Mouse (Mus musculus): ENCODE measurements at regions not wholly inside any gene's neighbourhood (a gene's known extent, or its start where the extent isn't known, plus 50 kb on each side); places are given as distances from the start of the nearest gene placed in this dataset.
"Not testable (repeated sequence)": the region's sequence is repeated elsewhere in the genome, so short reads cannot be mapped to it uniquely, and the experiment has no call there.

DNA sequence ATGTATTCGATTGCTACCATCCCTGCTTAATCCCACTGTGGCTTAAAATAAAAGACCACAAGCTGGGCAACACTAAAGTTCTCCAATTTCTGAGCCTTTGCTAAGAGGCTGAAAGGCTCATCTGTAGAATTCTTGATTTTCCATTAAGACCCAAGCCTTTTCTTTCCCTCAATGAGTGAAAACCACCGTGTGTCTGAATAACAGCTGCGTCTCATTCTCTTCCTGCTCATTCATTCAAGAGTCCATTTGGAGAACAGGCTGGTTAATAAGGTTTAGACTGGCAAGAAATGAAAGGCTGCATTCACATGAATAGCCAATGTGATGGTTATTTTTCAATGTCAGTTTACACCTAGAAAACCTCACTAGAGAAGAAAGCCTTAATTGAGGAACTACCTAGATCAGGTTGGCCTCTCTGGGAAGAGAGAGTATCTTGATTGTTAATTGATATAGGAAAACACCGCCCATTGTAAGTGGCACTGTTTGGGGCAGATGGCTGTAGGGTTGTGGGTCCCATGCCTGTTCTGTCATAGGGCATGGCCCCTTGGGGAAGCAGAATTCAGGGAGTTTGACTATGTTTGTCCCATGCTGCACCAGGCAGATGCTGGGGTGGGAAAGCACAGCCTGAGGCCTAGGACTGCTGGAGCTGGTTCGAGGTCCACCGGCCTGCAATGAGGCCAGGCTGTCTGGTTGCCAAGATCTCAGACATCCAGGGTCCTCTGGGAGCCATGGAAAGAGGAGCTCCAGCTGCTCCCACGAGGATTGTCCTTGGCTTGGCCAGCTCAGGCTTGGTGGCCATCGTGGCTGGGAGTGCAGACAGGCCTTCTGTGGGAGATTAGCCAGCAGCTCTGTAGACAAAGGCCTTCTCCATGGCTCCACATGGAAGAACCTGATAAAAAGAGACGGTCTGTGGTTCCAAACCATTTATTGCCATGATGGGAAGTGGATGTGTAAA lies 161.3 kb upstream of the Castor2 start:
- DNase-seq (ENCODE audit: low spot score) = no peak

DNA sequence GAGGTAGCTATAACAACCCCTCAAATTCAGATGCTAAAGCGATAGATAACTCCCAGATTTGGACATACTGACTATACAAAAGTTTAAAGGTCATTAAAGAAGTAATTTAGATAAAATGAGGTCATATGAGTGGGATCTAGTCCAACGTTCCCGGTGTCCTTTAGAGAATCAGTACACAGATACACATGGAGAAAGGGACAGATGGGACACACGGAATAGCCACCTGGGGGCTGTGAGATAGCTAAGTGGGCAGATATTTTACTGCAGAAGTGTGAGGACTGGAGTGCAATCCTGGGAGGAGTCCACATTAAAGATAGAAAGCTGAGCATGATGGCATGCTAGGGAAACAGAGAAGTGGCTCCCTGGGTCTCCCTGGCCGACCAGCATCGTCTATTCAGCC lies 164.1 kb upstream of the Castor2 start:
- DNase-seq (ENCODE audit: low spot score) = no peak

DNA sequence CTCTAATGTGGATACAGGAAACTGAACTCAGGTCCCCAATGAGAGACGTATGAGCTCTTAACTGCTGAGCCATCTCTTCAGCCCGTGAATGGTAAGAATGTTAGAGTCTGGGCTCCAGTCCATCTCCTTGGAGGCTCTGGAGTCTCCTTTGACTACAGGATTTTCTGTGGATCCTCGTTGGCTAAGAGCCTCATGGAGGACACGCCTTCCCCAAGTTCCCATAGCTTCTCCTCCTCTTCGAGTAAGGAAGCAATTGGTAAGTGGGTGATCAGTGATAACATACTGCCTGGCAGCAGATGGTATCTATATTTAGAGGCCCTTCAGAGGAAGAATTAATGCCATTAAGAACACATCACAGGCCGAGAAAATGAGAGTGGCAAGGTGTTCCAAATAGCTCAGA lies 164.5 kb upstream of the Castor2 start:
- DNase-seq (ENCODE audit: low spot score) = no peak

DNA sequence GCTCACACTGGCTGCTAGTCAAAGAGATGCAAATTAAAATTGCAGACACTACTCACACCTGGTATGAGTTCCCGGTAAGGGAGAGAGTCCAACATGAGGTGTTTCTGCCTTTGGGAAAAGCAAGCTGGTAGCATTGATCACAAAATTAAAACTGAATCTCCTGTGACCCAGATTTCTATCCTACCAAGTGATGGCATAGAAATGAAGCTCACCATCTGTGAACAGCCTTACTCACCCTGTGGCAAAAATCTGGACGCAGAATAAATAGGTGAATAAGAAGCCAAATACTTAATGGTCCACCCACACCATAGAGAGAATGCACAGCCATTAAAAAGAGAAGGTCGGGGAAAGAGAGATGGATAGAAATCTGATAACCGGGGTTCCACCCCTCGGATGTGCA lies 169.4 kb upstream of the Castor2 start:
- DNase-seq (ENCODE audit: low spot score) = no peak

DNA sequence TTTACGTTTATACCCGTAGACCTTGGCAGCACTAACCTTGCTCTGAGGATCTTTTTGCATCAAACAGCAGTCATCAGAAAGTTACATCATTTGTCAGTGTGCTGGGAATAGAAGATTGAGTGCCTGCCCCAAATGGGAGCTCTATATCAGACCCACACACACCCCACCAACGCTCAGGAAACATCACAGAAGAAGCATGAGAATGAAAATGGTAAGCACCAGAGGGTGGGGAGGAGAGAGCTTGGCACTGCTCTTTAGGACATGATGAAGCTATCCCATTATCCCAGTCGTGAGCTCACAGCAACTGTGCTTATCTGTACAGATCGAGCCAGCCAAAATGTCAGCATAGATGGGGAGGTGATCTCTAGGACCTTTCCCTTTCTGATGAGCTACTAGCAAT lies 172.5 kb upstream of the Castor2 start:
- DNase-seq (ENCODE audit: low spot score) = no peak

DNA sequence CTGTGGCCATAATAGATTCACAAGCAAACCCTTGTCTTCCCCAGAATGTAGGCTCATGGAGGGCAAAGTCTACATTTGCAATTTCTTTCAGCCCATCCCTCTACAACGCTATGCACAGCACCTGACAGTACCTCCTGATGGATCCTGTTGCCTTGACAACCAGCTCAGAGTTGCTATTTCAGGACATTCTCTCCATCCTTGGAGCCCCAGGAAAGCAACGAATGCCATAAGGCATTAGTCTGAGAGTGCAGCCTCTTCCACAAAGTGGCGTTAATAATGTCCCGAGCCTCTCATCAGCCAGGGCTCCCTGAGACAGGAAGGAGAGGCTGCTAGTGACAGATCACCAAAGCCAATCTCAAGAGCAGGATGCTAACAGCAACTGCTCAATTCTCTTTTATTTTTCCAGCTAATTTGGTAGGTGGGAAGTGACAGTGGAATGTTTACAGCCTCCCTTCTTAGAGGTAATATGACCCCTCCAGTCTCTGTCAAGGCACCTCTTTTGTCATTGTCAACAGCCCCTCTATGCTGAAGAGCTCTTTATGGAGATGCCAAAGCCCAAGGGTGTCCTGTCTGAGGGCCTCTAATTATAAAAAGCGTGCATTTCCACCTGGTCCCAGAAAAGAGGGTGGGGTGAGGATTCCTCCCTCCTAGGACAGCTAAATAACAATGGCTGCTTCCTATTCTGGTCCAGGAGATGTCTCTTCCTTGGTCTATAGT lies 174.2 kb upstream of the Castor2 start:
- no peak for DNase-seq (ENCODE audit: low spot score)

DNA sequence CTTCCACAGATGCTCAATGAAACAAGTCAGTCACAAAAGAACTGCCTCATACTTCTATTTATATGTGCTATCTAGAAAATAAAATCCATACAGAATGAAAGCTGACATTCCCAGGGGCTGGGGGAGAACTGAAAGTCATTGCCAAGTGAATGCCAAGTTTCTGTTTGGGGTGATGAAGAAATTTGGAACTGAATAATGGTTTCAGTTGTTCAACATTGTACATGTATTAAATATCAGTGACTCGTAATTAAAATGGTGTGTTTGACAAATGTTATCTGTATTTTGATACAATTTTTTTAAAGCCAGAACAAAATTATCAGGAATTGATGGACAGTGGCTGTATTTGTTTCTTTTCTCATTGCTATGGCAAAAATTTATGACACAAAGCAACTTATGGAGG lies 177.3 kb upstream of the Castor2 start:
- no peak for DNase-seq (ENCODE audit: low spot score)

DNA sequence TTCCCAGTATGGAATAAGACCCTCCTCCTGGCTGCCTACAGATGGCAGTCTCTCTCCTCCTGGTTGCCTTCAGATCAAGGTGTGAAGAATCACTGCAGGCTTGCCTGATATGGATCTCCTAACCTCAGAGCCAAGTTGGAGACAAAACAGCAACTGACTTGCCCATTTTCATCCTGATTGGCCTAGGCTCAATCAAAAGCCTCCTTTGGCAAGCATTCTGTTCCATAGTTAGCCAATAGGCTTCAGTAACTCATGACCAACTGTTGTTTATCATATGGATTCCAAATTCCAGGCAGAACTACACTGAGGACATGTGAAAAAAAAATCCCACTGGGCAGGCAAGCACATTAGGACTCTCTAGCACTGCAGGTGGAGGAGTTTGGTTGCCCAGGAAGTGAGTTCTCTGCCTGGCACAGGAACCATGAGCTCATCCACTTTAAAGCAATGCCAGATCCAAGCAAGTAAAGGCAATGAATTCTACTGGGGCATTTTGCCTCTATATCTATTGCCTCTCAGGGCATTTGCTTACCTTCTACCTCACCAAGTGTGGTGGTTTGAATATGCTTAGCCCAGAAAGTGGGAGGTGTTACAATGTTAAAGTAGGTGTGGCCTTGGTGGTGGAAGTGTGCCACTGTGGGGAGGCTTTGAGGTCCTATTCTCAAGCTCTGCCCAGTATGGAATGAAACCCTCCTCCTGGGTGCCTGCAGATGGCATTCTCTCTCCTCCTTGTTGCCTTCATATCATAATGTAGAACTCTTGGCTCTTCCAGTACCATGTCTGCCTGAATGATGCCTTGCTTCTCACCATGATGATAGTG lies 183.6 kb upstream of the Castor2 start:
- no peak for DNase-seq (ENCODE audit: low spot score)

DNA sequence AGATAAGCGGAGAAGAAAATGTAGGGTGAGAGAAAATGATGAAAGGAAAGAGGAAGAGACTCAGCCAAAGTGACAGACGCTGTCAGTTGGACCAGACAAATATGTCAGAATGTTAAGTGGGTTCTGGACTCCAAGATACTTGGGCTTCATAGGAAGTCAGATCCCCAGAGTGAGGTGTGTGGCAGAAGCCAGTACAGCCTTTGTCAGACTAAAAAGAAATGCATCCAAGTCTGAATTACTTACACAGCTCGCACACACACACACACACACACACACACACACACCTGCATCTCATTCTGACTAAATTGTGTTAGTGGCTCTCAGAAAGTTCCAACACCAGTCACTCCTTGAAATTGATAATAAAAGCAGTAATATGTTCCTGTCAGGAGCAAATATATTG lies 192.1 kb upstream of the Castor2 start:
- no peak for DNase-seq (ENCODE audit: low spot score)

DNA sequence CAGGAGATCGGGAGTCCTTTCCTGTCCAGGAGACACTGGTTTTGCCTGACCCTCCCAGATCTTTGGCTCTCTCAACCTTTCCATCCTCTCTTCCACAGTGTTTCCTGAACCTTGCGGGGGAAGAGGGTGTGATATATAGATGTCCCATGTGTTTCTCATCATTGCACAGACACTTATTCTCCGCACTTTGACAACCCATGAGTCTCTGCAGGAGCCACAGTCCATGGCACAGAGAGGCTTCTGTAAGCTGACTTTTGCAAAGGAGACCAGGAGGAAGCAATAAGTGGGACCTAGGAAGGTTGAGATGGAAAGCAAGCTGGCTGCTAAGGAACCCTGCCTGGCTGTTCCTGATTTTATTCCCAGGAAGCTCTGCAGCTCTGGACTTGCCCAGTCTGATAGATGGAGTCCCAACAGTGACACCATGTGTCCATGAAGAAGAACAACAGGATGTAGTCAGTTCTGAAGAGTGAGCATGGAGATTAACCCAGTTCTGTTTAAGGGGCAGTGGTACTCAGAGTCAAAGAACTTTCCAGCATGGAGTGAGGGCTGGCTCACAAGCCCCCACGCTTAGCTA lies 201.4 kb upstream of the Castor2 start:
- DNase-seq (ENCODE audit: low spot score) = no peak

DNA sequence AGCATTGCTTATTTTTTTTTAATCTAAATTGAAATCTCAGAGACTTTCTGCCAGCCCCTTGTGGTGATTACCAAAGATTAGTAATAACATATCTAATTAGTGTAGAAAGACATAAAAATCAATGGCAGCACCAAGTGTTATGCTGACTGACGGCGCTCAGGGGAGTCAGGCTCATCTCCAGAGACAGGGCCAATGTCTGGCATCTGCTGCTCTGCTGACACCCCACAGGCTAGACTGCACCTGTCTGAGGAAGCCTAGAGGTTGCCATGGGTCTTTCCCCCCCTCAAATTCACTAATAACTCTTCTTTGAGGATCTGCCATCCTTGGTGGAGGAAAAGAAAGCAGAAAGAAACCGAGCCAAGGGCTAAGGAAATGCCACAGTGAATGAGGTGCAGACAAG lies 208.8 kb upstream of the Castor2 start:
- no peak for DNase-seq (ENCODE audit: low spot score)

DNA sequence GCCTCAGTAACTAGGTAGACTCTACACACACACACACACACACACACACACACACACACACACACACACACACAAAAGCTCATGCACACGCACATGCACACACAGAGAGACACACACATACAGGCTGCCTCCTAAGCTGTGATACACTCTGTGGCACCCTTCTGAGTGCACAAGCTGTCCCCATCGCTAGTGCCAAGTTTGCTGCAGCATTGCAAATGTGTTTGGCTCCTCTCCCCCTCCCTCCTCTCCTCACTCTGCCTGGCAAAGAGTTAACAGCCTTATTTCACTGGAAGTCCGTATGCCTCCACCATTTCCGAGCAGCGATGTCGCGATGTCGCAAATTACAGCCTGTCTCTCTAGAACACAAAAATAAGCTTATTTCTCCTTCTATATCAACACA lies 209.7 kb upstream of the Castor2 start:
- no peak for DNase-seq (ENCODE audit: low spot score)

DNA sequence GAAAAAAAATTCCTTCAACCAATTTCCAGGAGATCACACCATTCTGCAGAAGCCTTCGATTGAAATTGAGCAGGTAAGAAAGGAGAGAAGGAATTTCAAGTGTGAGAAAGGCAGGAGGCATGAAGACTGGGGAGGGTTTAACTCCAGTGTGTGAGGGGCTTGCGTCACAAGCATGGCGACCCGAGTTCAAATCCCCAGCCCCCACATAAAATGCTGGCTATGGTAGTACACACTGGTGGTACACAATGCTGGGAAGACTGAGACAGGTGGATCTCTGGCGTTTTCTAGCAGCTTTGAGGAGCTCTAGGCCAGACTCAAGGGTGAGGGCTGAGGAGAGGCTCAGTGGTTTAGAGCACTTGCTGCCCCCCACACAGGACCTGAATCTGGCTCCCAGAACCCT lies 214.0 kb upstream of the Castor2 start:
- no peak for DNase-seq (ENCODE audit: low spot score)

DNA sequence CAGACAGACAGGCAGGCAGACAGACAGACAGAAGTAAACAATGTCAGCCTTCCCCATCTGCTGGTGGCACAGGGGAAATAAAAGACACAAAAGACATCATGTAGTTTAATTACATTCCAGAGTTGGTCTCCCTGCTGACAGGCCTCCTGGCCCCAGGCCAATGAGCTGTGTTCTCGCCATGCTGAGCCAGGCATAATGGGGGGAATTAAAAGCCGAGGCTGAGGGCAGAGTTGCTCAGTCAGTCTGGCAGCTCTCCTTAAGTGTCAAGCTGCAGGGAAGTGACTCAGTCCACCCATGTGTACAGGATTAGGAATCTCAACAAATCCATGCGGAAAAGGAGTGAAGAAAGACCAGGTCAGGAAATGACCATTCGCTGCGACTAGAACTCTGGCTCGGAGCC lies 214.5 kb upstream of the Castor2 start:
- DNase-seq (ENCODE audit: low spot score) = no peak

DNA sequence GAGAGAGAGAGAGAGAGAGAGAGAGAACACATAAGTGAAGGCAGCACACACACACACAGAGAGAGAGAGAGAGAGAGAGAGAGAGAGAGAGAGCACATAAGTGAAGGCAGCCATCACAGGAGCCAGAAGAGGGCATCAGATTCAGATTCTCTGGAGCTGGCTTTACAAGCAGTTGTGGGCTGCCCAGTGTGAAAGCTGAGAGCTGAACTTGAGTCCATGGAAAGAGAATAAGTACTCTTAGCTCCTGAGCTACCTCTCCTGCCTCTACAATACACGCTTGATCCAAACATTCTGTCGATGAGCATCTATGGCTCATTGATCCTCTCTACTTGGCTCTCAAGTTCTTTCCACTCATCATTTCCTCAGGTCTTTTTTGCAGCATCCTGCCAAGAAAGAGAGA lies 214.9 kb upstream of the Castor2 start:
- no peak for DNase-seq (ENCODE audit: low spot score)

DNA sequence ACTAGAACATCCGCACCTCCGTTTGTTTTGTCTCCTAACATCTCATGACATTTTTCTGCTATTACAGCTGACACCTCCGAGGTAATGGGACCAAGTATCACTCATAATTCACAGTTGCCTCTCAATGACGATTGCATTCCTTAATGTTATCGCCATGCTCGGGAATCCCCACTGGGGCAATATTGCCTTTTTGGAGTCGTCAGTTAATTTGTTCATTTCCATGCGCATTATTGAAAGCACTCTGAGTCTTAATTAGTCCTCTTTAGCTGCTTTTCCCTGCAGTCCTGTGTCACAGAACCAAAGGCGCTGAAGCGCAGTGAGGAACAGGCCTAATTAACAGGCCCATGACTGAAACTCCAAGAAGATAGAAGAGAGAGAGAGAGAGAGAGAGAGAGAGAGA lies 255.0 kb upstream of the Castor2 start:
- no peak for DNase-seq (ENCODE audit: low spot score)

DNA sequence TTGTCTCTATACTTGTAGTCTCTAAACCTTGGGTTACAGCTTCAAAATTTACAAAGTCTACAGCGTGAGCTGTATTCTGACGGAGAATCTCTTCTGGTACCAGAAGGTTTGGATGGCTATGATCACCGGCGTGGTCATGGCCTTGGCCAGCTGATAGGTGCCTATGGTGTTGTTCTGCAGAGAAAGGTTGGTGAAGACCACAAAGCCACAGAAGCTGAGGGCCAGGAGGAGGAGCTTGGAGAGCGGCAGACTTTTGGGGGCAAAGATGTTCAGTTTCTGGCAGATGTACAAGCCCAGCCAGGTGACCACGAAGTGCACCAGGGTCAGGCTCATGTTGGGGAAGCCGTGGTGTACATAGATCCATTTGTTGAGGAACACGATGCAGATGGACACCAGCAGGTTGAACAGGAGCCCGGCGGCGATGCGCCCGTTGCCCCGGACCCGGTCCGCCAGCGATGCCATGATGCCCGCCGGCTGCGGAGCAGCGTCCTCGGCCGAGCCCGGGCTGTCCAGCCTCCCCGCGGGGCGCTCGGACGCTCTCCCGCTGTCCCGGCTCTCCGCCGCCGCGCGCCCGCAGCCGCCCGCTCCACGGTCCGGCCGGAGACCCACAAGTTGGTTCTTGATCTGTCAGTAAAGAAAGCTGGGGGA lies 257.3 kb upstream of the Castor2 start:
- not testable (repeated sequence) for DNase-seq (ENCODE audit: low spot score)

DNA sequence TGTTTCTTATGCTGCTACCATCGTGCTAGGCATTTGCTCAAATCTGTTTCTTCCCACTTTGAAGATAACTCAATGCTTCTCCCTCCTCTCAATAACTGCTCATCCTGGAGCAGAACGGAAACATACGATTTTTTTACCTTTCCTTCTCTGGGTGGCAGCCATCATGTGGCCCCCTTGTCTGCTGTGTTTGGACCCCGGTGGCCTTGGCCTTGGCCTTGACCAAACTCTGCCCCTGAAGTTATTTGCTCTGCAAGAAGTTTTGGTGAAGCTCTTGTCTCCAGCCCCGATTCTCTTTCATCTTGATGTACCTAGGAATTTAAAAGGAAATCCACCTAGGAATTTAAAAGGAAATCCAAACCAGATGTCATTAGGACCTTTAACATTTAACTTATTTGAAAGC lies 261.2 kb upstream of the Castor2 start:
- DNase-seq (ENCODE audit: low spot score) = no peak

DNA sequence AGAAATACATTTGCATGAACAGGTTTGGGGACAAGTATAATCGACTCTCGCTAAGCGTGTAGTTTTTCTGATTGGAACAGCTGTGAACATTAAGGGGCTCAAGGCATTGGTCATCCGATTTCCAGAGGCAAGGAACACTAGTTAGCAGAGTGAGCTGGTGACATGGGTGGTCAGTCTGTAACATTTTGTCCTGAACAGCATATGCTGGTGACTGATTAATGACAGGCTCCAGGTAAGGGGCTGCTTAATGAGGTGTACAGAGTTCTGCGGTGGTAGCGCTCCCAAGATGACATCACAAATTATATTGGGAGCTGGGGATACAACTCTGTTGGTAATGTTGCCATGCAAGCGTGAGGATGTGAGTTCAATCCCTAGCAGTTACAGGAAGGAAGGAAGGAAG lies 266.3 kb upstream of the Castor2 start:
- no peak for DNase-seq (ENCODE audit: low spot score)

DNA sequence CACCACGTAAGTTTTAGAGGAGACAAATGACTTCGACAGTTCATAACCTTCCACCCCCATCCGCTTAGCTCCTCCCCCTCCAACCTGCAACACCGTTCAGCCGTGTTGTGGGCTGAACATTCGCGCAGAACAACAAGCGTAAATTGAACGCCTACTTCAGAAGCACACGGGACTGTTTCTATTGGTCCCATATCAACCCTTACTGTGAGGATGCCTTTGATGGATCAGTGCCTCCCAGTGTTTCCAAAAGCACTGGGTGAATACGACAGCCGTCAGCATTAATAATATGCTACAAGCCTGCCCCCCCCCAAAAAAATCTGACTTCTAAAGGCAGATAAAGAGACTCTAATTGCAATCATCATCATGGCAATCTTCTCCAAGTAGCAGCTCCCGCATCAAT lies 271.3 kb upstream of the Castor2 start:
- no peak for DNase-seq (ENCODE audit: low spot score)

DNA sequence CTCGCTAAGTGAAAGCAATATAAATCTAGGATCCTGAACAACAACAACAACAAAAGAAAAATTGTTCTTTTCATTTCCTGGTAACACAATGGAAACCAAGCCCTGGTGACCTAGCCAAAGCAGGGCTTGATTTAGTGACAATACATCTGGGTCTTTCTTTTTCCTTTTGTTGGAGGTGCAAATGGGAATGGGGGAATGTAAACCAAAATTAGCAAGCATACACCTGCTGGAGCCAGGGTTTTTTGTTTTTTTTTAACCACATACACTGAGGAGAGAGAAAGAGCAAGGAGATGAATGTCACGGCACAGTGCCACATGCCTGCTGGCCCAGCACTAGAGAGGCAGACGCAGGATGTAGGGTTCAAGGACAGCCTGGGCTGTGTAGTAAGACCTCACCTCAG lies 275.6 kb upstream of the Castor2 start:
- DNase-seq (ENCODE audit: low spot score) = no peak

DNA sequence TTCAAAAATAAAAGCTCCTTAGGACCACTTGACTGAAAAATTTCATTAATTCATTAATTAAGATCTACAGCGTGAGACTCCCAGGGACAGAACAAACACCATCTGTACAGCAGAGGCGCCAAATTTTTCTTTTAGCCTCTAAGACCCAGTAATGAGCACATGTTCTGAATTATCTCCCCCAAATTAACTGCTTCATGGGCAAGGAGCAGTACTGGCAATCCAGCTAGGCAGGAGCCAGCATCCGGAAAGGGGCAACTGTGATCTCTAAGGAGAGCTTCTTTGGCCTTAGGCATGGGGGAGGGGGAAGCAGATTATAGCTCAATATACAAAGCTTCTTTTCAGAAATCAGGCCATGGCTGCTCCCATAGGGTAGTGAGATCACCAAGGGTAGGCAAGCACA lies 278.2 kb upstream of the Castor2 start:
- no peak for DNase-seq (ENCODE audit: low spot score)

Measured in urinary bladder, postnatal 10 days (tissue).